Mouse (Mus musculus) embryo, embryonic 9.5 days (tissue): ENCODE data around the gene Ndufa13.
A peak's percentile ranks its signal among the peaks of the same experiment; 100 is the strongest.
"Not testable (repeated sequence)": the region's sequence is repeated elsewhere in the genome, so short reads cannot be mapped to it uniquely, and the experiment has no call there.

Source experiments
- DNase-seq: peaks from one replicate; pipeline ENCODE4 v3.0.0-alpha.2; 2017; ENCODE audit errors: extremely low spot score

Gene Ndufa13

GRCm38 (mm10) chr8:69902163-69903062 lies at the start of gene Ndufa13, which contains the start of the genes Tssk6 and Yjefn3:
Ndufa13 (minus strand) TSS chr8:69902558.
Tssk6 (plus strand) TSS chr8:69902184.
Yjefn3 (minus strand) TSS chr8:69902712.
- peak; percentile 58 for DNase-seq

- no peak for DNase-seq
Observed at GRCm38 (mm10) chr8:69950300-69950699, 47.9 kb upstream of the Ndufa13 start.

- not testable (repeated sequence) for DNase-seq
Observed at GRCm38 (mm10) chr8:69942495-69942894, 40.1 kb upstream of the Ndufa13 start.

- no peak for DNase-seq
Observed at GRCm38 (mm10) chr8:69940386-69940785, 38.0 kb upstream of the Ndufa13 start.

- DNase-seq: peak; percentile 39
Observed at GRCm38 (mm10) chr8:69939633-69940032, 37.3 kb upstream of the Ndufa13 start.

GRCm38 (mm10) chr8:69938245-69938982 lies 36.1 kb upstream of the Ndufa13 start:
- no peak for DNase-seq

GRCm38 (mm10) chr8:69937466-69937865 lies 35.1 kb upstream of the Ndufa13 start:
- no peak for DNase-seq

GRCm38 (mm10) chr8:69936050-69936794 lies 33.9 kb upstream of the Ndufa13 start:
- DNase-seq: peak; percentile 39

- DNase-seq: no peak
Observed at GRCm38 (mm10) chr8:69935431-69935830, 33.1 kb upstream of the Ndufa13 start.

GRCm38 (mm10) chr8:69934582-69934981 lies 32.2 kb upstream of the Ndufa13 start:
- DNase-seq: no peak

GRCm38 (mm10) chr8:69933811-69934210 lies 31.5 kb upstream of the Ndufa13 start:
- no peak for DNase-seq

- no peak for DNase-seq
Observed at GRCm38 (mm10) chr8:69926901-69927300, 24.5 kb upstream of the Ndufa13 start.

GRCm38 (mm10) chr8:69923986-69924385 lies 21.6 kb upstream of the Ndufa13 start:
- DNase-seq: no peak

GRCm38 (mm10) chr8:69921141-69921540 lies 18.8 kb upstream of the Ndufa13 start:
- DNase-seq: no peak

- peak; percentile 55 for DNase-seq
Observed at GRCm38 (mm10) chr8:69919876-69920662, 17.7 kb upstream of the Ndufa13 start.

- DNase-seq: peak; percentile 84
Observed at GRCm38 (mm10) chr8:69919010-69919409, 16.7 kb upstream of the Ndufa13 start.

GRCm38 (mm10) chr8:69918506-69918905 lies 16.1 kb upstream of the Ndufa13 start:
- no peak for DNase-seq

GRCm38 (mm10) chr8:69915748-69916147 lies 13.4 kb upstream of the Ndufa13 start:
- no peak for DNase-seq

- DNase-seq: no peak
Observed at GRCm38 (mm10) chr8:69914526-69914925, 12.2 kb upstream of the Ndufa13 start.

GRCm38 (mm10) chr8:69912478-69913074 lies 10.2 kb upstream of the Ndufa13 start:
- no peak for DNase-seq

GRCm38 (mm10) chr8:69911917-69912316 lies 9.6 kb upstream of the Ndufa13 start:
- no peak for DNase-seq
